Mouse (Mus musculus) limb, embryonic 12.5 days (tissue): ENCODE data around the gene Zscan4f. TPM values are rescaled to one million over a fixed set of nuclear protein-coding genes. Genes with fewer than 3 reads are reported as not detected.
"Not testable (repeated sequence)": the region's sequence is repeated elsewhere in the genome, so short reads cannot be mapped to it uniquely, and the experiment has no call there.

Experiments
- ATAC-seq: fragments of 200-750 bp; cut with Nextera tagmentation; 2 replicates; pipeline ENCODE4 v1.8.0; 2017; ENCODE audit warnings: low read depth, moderate TSS enrichment; ENCODE audit not compliant: insufficient number of reproducible peaks, insufficient read depth, low FRiP score, low TSS enrichment
- H3K27ac ChIP-seq: fragments of 300-500 bp; sonication (generic); 2 replicates; pipeline ENCODE4 v1.5.1; 2016; ENCODE audit warnings: mild to moderate bottlenecking, moderate library complexity
- H3K27me3 ChIP-seq: fragments of 300-500 bp; sonication (generic); 2 replicates; pipeline ENCODE4 v1.6.1; 2016; ENCODE audit warnings: mild to moderate bottlenecking, moderate library complexity
- H3K36me3 ChIP-seq: fragments of 300-500 bp; sonication (generic); 2 replicates; pipeline ENCODE4 v1.6.1; 2016; ENCODE audit warnings: mild to moderate bottlenecking, moderate library complexity
- H3K4me1 ChIP-seq: fragments of 300-500 bp; sonication (generic); replicated peaks from 2 replicates; pipeline ENCODE4 v1.6.1; 2016
- H3K4me2 ChIP-seq: fragments of 300-500 bp; sonication (generic); 2 replicates; pipeline ENCODE4 v1.6.1; 2016; ENCODE audit warnings: mild to moderate bottlenecking, moderate library complexity
- H3K4me3 ChIP-seq: fragments of 300-500 bp; sonication (generic); replicated peaks from 2 replicates; pipeline ENCODE4 v1.5.1; 2016; ENCODE audit warnings: mild to moderate bottlenecking
- H3K9ac ChIP-seq: fragments of 300-500 bp; sonication (generic); replicated peaks from 2 replicates; pipeline ENCODE4 v1.6.1; 2016; ENCODE audit warnings: mild to moderate bottlenecking, moderate library complexity
- H3K9me3 ChIP-seq: fragments of 300-500 bp; sonication (generic); 2 replicates; pipeline ENCODE4 v1.6.1; 2016; ENCODE audit warnings: mild to moderate bottlenecking, moderate library complexity
- WGBS: fragments of 180-500 bp; shearing (Covaris S2); methylation state at CpG from one replicate; pipeline ENCODE4 v1.1.7; 2016; 5-methylcytosine and 5-hydroxymethylcytosine counted together
- microRNA-seq: library from miRNA; unstranded; fragments of <30 nt; microRNA quantifications from one replicate; pipeline ENCODE4, GENCODE M21; 2017
- polyA plus RNA-seq: library from polyadenylated mRNA; unstranded; fragments of >200 nt; fragmentation: Nextera tagmentation; extraction: Ambion mirVana; gene quantifications from 2 replicates; pipeline ENCODE4 v1.2.1, GENCODE M21; 2016

The Zscan4f gene
- not detected in 2 replicates for polyA plus RNA-seq

GRCm38 (mm10) chr7:11397615-11398014, at the start of gene Zscan4f:
Gene Zscan4f, plus strand, starts transcription at chr7:11397915.
- H3K36me3 ChIP-seq, H3K27ac ChIP-seq, H3K27me3 ChIP-seq, H3K9me3 ChIP-seq, H3K9ac ChIP-seq, H3K4me2 ChIP-seq, ATAC-seq, H3K4me1 ChIP-seq, H3K4me3 ChIP-seq: not testable (repeated sequence)
- WGBS: 88% methylated on average over 3 of the region's 3 CpGs

- not testable (repeated sequence) for H3K4me2 ChIP-seq, H3K9ac ChIP-seq, H3K4me1 ChIP-seq, H3K36me3 ChIP-seq, ATAC-seq, H3K27me3 ChIP-seq, H3K9me3 ChIP-seq, H3K27ac ChIP-seq, H3K4me3 ChIP-seq
Measured at GRCm38 (mm10) chr7:11384641-11385040, 13.1 kb upstream of the Zscan4f start.

Small RNAs within 50 kb of the gene (microRNA-seq; reads per million reads assigned to microRNA genes)
- gene Gm23087: not detected

Other genes with a start within 250 kb of the Zscan4f start
- gene Zscan4d, start 231.8 kb upstream of the Zscan4f start, polyA plus RNA-seq: not detected in 2 replicates
- not detected in 2 replicates for gene Zscan4e, start 87.2 kb upstream of the Zscan4f start, polyA plus RNA-seq
- not detected in 2 replicates for gene Zscan4-ps2, start 116.4 kb downstream of the Zscan4f start, polyA plus RNA-seq
- gene Zscan4-ps3, start 211.4 kb downstream of the Zscan4f start, polyA plus RNA-seq: not detected in 2 replicates